Mouse (Mus musculus): Measurements from ENCODE around the gene Crim1.

- TF ChIP-seq CTCF (conservative IDR thresholded peaks at IDR 0.05 in 1 of 2, IDR thresholded peaks at IDR 0.05 in 1 of 2; ENCODE audit: low read depth in 2 of 2, low read length in 2 of 2) (peak in 1 of 2 experiments; percentile 47; a peak in 2 of 4 replicates), USF1 (IDR thresholded peaks at IDR 0.05; ENCODE audit: low read depth, low read length) (no peak), E2F4 (IDR thresholded peaks at IDR 0.05; ENCODE audit: insufficient replicate concordance, low read depth, low read length) (no peak), HCFC1 (IDR thresholded peaks at IDR 0.05; ENCODE audit: low read depth, low read length) (no peak), EP300 (IDR thresholded peaks at IDR 0.05; ENCODE audit: low read length) (no peak), POLR2A (IDR thresholded peaks at IDR 0.05; ENCODE audit: low read depth, low read length) (no peak), MAX (IDR thresholded peaks at IDR 0.05; ENCODE audit: low read length) (no peak), RAD21 (IDR thresholded peaks at IDR 0.05; ENCODE audit: low read depth, low read length) (peak; percentile 53)
Measured at GRCm38 (mm10) chr17:78298140-78298539, 98.1 kb downstream of the Crim1 start.

All from CH12.LX (cell line).